Mouse (Mus musculus): ENCODE measurements around the gene Churc1. TPM values are rescaled to one million over a fixed set of nuclear protein-coding genes. Genes with fewer than 3 reads are reported as not detected.

Gene Churc1
- polyA plus RNA-seq, 1 experiment, result 5.6 TPM

- Histone ChIP-seq H3K27me3 (replicated peaks) (no peaks in the 10 kb centered on the region), H3K4me1 (peaks cover 31% of the 10 kb centered on the region), H3K4me3 (replicated peaks) (no peak overlapping the region), H3K9me3 (no peaks in the 10 kb centered on the region), H3K36me3 (replicated peaks; ENCODE audit: low read length) (peaks cover 34% of the 10 kb centered on the region)
- no peak for TF ChIP-seq FLI1 (IDR thresholded peaks at IDR 0.05; ENCODE audit: low read length)
- no peak for TF ChIP-seq GATA1 (IDR thresholded peaks at IDR 0.05; ENCODE audit: borderline replicate concordance, low read length)
Observed at GRCm38 (mm10) chr12:76771540-76771939, 6.2 kb downstream of the Churc1 start.

- Histone ChIP-seq H3K27me3 (replicated peaks) (no peaks in the 10 kb centered on the region), H3K4me1 (peaks cover 31% of the 10 kb centered on the region), H3K9me3 (no peaks in the 10 kb centered on the region), H3K4me3 (replicated peaks) (no peak overlapping the region), H3K36me3 (replicated peaks; ENCODE audit: low read length) (peaks cover 52% of the 10 kb centered on the region)
- no peak for TF ChIP-seq GATA1 (IDR thresholded peaks at IDR 0.05; ENCODE audit: borderline replicate concordance, low read length)
- no peak for TF ChIP-seq FLI1 (IDR thresholded peaks at IDR 0.05; ENCODE audit: low read length)
Observed at GRCm38 (mm10) chr12:76774652-76775051, 9.3 kb downstream of the Churc1 start.

- Histone ChIP-seq H3K4me1 (peaks cover 31% of the 10 kb centered on the region), H3K36me3 (replicated peaks; ENCODE audit: low read length) (peaks cover 53% of the 10 kb centered on the region)
- TF ChIP-seq GATA1 (IDR thresholded peaks at IDR 0.05; ENCODE audit: borderline replicate concordance, low read length) (no peak), FLI1 (IDR thresholded peaks at IDR 0.05; ENCODE audit: low read length) (no peak)
Observed at GRCm38 (mm10) chr12:76775132-76775531, 9.8 kb downstream of the Churc1 start.

GRCm38 (mm10) chr12:76776898-76777297 is 11.6 kb downstream of the Churc1 start:
- H3K36me3 ChIP-seq (replicated peaks; ENCODE audit: low read length), result peaks cover 58% of the 10 kb centered on the region
- no peaks in the 10 kb centered on the region for H3K27me3 ChIP-seq (replicated peaks)
- TF ChIP-seq FLI1 (IDR thresholded peaks at IDR 0.05; ENCODE audit: low read length), result no peak
- no peak for TF ChIP-seq GATA1 (IDR thresholded peaks at IDR 0.05; ENCODE audit: borderline replicate concordance, low read length)
- no peaks in the 10 kb centered on the region for H3K9me3 ChIP-seq
- peaks cover 31% of the 10 kb centered on the region for H3K4me1 ChIP-seq
- no peak overlapping the region for H3K4me3 ChIP-seq (replicated peaks)

More at GRCm38 (mm10) chr12:76775132-76775531, 9.8 kb downstream of the Churc1 start:
- Histone ChIP-seq H3K4me3 (replicated peaks) (no peak overlapping the region), H3K27me3 (replicated peaks) (no peaks in the 10 kb centered on the region), H3K9me3 (no peaks in the 10 kb centered on the region)

DNA sequence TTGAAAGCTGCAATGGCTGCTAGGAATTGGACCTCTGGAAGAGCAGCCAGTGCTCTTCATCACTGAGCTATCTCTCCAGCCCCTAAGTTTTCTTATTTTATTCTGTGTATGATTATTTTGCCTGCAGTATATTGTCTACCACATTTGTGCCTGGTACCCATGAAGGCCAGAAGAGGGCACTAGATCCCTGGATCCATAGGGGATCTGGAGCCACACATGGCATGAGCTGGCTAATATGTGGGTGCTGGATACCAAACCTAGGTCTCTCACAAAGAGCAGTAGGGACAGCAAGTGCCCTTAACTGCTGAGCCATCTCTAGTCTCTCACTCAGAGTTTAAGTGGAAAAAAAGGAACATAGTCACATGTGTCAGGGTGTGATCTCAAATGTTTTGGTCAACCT is 12.5 kb downstream of the Churc1 start:
- Histone ChIP-seq H3K27me3 (replicated peaks) (no peaks in the 10 kb centered on the region), H3K9me3 (no peaks in the 10 kb centered on the region), H3K36me3 (replicated peaks; ENCODE audit: low read length) (peaks cover 63% of the 10 kb centered on the region), H3K4me1 (peaks cover 34% of the 10 kb centered on the region), H3K4me3 (replicated peaks) (no peak overlapping the region)
- TF ChIP-seq FLI1 (IDR thresholded peaks at IDR 0.05; ENCODE audit: low read length) (no peak), GATA1 (IDR thresholded peaks at IDR 0.05; ENCODE audit: borderline replicate concordance, low read length) (no peak)

- H3K27me3 ChIP-seq (replicated peaks), result no peaks in the 10 kb centered on the region
- H3K4me3 ChIP-seq (replicated peaks), result no peak overlapping the region
- peaks cover 34% of the 10 kb centered on the region for H3K4me1 ChIP-seq
- TF ChIP-seq GATA1 (IDR thresholded peaks at IDR 0.05; ENCODE audit: borderline replicate concordance, low read length), result no peak
- TF ChIP-seq FLI1 (IDR thresholded peaks at IDR 0.05; ENCODE audit: low read length), result no peak
- H3K36me3 ChIP-seq (replicated peaks; ENCODE audit: low read length), result peaks cover 57% of the 10 kb centered on the region
- H3K9me3 ChIP-seq, result no peaks in the 10 kb centered on the region
Observed at GRCm38 (mm10) chr12:76778305-76779083, 13.2 kb downstream of the Churc1 start.

DNA sequence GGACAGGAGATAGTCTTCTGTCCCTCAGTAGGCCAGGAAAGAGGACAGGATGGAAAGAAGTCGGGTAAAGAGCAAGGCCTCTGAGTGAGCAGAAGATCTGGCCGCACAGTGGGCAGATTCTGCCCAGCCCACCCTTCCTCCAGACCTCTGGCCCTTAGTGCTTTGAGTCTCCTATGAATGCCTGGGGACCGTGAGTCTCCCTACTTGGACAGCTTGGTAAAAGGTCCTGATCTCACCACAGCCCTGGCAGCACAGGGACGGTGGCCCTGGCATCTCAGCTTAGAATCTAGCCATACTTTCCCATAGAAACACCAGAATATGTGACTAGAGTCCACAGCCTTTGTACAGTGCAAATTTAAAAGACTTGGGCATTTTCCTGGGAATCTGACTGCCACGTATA is 14.6 kb downstream of the Churc1 start:
- H3K36me3 ChIP-seq (replicated peaks; ENCODE audit: low read length), result peaks cover 60% of the 10 kb centered on the region
- H3K4me3 ChIP-seq (replicated peaks), result no peak overlapping the region
- no peak for TF ChIP-seq FLI1 (IDR thresholded peaks at IDR 0.05; ENCODE audit: low read length)
- no peak for TF ChIP-seq GATA1 (IDR thresholded peaks at IDR 0.05; ENCODE audit: borderline replicate concordance, low read length)
- H3K4me1 ChIP-seq, result peaks cover 26% of the 10 kb centered on the region
- H3K27me3 ChIP-seq (replicated peaks), result no peaks in the 10 kb centered on the region
- no peaks in the 10 kb centered on the region for H3K9me3 ChIP-seq

GRCm38 (mm10) chr12:76780639-76781468 is 15.5 kb downstream of the Churc1 start:
- Histone ChIP-seq H3K27me3 (replicated peaks) (no peaks in the 10 kb centered on the region), H3K36me3 (replicated peaks; ENCODE audit: low read length) (peaks cover 51% of the 10 kb centered on the region), H3K4me3 (replicated peaks) (no peak overlapping the region), H3K9me3 (no peaks in the 10 kb centered on the region), H3K4me1 (peaks cover 25% of the 10 kb centered on the region)
- TF ChIP-seq FLI1 (IDR thresholded peaks at IDR 0.05; ENCODE audit: low read length) (no peak), GATA1 (IDR thresholded peaks at IDR 0.05; ENCODE audit: borderline replicate concordance, low read length) (no peak)

GRCm38 (mm10) chr12:76784056-76784619 is 18.8 kb downstream of the Churc1 start:
- H3K4me1 ChIP-seq, result peaks cover 14% of the 10 kb centered on the region; the same call in 1 of the 2 replicates
- no peak overlapping the region for H3K4me3 ChIP-seq (replicated peaks)
- TF ChIP-seq GATA1 (IDR thresholded peaks at IDR 0.05; ENCODE audit: borderline replicate concordance, low read length) (no peak), FLI1 (IDR thresholded peaks at IDR 0.05; ENCODE audit: low read length) (no peak)
- H3K27me3 ChIP-seq (replicated peaks), result no peaks in the 10 kb centered on the region
- H3K9me3 ChIP-seq, result no peaks in the 10 kb centered on the region
- H3K36me3 ChIP-seq (replicated peaks; ENCODE audit: low read length), result peaks cover 29% of the 10 kb centered on the region

Data from megakaryocyte, embryonic 14.5 days (primary cell).